Mouse (Mus musculus) c-Kit-positive CD71-positive TER-119-positive erythroid progenitor cells, embryonic 14.5 days (primary cell): ENCODE data around the gene Tysnd1.

Source experiments
- DNase-seq: peaks from one replicate; pipeline ENCODE4 v3.0.0-alpha.2; 2013; ENCODE audit warnings: low spot score

The Tysnd1 gene

DNA sequence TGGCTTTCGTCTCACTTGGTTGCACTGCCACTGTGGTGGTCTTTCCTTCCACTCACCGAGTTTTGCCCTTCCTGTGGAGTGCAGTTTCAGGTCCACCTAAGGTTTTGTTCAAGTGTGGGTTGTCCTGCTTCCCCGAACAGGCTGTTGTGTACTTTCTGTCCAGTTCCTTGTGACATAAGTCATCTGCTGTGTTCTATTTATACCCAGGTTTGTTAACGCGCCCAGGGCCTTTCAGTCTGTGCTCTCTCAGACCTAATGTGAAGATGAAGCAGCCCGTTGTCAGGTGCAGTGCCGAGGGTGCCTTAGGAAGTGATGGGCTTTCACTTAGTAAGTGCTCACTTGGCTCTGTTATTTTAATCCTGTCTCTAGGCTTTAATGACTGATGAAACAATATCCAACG is 5.9 kb upstream of the Tysnd1 start:
- DNase-seq = no peak

DNA sequence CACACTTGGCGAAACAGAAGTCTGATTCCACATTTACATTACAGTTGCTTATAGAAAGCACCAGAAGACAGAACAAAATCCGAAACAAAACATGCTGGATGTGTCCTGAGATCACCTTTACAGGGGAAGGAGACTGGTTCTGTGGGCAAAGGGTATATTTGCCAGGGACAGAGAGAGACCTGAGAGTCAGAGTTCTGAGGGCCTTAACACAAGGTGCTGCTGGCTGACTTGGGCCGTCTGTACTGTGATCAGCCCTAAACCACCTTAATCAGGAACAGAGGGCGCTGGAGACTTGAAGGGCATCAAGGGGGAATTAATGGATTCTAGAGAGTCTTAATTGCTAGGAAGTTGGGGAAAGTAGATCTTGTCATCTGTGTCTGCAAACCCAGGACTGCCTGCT is 1.8 kb upstream of the Tysnd1 start:
- no peak for DNase-seq

DNA sequence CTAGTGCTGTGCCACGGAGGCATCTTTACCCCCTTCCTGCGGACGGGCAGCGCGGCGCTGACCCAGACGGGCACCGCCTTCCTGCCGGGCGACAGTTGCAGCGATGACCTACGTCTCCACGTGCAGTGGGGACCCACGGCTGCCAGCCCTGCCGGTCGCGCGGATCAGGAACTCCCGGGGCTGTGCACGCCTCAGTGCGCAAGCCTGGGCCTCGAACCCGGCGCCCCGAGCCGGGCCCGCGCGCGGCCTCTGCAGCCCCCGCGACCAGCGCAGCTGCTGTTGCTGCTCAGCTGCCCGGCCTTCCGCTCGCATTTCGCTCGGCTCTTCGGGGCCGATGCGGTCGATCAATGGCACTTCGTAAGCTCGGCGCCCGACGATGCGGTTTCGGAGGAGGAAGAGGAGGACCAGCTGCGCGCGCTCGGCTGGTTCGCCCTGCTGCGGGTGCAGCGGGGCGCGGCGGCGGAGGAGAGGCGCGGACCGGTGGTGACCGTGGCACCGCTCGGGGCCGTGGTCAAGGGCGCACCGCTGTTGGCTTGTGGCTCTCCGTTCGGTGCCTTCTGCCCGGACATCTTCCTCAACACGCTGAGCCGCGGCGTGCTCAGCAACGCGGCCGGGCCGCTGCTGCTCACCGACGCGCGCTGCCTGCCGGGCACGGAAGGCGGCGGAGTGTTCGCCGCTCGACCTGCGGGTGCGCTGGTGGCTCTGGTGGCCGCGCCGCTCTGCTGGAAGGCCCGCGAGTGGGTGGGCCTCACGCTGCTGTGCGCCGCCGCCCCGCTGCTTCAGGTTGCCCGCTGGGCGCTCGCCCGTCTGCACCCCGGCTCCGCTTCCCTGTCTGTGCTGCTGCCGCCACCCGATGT is 617 bp downstream of the Tysnd1 start:
- DNase-seq = no peak

DNA sequence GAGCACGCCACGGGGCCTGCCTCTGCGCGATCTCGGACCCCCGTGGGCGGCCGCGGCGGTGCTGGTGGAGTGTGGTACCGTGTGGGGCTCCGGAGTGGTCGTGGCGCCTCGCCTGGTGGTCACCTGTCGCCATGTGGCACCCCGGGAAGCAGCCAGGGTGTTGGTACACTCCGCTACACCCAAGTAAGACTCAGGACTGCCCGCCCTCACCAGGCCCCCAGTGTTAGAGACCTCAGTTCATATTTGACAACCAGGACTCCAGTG is 1.2 kb downstream of the Tysnd1 start:
- DNase-seq = no peak

DNA sequence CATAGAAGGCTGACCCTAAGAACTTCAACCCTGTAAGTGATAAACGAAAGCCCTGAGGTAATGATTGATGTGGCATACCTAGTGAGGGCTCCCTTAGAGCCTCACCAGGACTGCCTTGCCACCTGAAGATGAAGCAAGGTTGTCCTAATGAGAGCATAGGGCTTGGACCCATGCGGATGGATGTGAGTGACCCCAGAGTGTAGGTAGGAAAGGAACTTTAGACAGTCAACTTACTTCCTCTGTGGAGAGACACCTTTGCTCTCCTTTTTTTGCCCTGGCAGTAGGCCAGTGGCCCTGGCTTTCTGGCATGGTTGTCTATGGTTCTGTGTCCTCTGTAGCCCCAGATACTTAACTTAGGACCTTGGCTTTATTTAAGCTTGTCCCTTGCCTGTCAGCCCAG is 1.7 kb downstream of the Tysnd1 start:
- DNase-seq = no peak

DNA sequence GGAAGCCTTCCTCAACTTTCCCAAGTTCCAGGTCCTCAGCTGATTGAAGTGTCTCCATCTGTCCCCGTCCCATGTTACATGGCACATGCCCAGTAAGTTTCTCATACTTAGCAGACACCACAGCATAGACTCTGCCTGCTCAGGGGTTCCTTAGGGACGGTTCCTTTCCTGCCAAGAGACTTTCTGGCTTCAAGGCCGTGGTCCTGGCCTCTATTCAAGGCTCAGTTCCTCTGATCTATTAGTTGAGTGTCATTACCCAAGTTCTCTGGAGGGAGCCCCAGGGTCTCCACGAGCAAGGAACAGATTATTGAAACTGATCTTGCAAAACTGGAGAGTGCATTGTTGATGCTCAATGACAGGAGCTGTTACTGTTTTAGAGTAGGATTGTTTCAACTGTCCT is 9.3 kb downstream of the Tysnd1 start:
- no peak for DNase-seq

DNA sequence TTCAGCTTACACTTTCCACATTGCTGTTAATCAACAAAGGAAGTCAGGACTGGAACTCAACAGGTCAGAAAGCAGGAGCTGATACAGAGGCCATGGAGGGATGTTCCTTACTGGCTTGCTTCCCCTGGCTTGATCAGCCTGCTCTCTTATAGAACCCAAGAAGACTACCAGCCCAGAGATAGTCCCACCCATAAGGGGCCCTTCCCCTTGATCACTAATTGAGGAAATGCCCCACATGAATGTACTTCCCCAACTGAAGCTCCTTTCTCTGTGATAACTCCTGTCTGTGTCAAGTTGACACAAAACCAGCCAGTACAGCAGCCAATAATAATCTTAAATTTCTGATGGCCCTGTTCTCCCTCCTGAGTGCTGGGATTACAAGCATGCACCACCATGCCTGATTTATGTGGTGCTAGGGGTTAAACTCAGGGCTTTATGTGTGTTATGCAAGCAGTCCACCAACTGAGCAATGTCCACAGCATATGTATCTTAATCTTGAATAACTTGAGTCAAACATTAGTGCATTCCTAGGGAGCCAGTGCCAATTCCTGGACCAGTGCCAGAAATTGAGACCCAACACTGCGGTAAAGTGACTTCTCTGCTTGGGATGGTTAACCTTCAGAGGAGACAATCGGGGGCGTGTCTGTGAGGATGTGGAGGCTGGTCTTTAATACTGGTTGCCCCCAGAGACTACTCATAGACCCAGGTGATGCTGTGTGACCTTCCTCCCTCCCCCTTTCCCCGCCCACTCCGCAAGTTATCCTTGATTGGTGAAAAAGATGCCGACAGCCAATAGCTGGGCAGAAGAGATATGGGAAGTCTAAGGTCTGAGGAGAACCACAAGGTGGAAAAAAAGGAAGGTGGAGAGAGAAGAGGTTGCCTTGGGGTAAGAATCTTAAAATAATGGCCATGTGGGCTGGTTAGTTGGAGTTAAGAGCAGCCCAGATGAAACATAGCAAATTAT is 11.4 kb downstream of the Tysnd1 start:
- no peak for DNase-seq

DNA sequence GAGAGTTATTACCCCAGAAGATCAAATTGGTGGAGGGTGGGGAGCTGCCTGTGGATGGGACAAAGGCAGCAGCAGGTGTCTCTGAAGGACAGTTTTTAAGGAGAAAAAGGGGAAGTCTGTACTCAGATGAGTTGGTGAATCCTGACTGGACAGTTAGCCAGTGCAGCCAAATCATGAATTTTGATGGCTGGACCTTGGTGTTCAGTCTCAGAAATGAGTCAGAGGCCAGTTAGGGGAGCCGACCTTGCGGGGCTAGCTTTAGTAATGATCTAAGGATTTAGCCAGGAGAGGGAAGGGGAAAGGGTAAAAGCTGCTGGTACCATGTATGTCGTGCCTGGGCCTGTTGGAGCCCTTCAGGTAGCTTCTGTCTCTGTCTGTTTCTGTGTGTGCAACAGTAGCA is 18.3 kb downstream of the Tysnd1 start:
- no peak for DNase-seq

DNA sequence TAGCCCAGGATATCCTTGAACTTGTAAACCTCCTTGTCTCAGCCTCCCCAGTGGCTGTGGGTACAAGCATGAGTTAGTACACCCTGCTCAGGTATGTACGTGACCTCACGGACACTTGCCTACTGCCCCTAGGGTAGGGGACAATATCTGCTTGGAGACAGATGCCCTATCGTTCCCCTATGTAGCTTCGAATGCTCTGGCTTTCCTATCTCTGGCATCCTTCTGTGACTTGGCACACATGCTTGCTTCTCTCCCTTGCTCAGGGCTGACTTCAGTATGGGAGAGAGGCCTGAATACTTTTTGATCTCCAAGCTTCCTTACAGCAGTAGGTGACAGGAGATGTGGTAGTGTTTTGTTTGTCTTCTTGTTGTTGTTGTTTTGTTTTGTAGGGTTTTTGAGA is 18.8 kb downstream of the Tysnd1 start:
- no peak for DNase-seq

DNA sequence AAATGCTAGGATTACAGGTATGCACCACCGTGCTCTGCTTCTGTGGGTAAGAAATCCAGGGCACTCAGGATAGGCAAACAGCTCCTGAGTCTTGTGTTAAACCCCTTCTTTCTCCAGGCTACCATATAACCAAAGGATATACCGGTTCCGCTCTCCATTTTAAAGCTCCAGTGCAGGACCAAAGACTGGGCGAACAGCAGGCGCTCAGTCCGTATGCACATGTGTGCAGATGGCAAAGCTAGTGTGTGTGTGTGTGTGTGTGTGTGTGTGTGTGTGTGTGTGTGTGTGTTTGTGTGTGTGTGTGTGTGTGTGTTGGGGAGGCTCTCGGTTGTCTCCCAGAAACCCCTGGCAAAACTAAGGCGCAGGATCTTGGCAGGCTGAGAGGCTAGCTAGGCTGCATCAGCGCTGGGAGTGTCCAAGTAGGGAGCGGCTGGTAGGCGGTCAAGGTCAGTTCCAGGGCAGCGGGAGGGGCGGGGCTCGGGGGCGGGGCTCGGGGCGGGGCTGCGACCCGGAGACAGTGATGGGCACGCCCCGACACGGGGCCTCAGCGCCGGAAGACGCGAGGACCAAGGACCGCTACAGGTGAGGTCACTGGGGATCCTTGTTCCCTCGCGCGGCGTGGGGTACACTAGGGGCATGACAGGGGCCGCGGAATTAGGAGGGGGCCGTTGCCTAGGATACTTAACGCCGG is 19.6 kb downstream of the Tysnd1 start, which contains the start of gene Aifm2:
TSS of gene Aifm2 (plus strand) at position 493 of the 691 bp plus-strand sequence.
- peak; percentile 55 for DNase-seq

DNA sequence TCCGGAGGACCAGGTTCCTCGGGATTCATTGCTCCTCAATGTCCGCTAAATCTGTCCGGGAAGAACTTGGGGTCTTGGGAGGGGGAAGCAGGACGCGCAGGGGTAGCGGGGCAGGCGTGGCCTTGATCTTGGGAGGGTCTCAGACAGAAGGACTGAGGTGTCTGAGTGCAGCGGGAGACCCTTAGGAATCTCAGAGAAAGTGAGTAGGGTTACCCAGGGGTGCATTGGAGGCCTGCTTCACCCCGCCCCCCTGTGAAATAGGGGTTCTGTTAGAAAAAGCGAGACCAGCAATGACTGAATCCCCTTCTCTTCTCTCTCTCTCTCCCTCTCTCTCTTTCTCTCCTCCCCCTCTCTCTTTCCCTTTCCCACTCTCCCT is 20.1 kb downstream of the Tysnd1 start:
- no peak for DNase-seq

DNA sequence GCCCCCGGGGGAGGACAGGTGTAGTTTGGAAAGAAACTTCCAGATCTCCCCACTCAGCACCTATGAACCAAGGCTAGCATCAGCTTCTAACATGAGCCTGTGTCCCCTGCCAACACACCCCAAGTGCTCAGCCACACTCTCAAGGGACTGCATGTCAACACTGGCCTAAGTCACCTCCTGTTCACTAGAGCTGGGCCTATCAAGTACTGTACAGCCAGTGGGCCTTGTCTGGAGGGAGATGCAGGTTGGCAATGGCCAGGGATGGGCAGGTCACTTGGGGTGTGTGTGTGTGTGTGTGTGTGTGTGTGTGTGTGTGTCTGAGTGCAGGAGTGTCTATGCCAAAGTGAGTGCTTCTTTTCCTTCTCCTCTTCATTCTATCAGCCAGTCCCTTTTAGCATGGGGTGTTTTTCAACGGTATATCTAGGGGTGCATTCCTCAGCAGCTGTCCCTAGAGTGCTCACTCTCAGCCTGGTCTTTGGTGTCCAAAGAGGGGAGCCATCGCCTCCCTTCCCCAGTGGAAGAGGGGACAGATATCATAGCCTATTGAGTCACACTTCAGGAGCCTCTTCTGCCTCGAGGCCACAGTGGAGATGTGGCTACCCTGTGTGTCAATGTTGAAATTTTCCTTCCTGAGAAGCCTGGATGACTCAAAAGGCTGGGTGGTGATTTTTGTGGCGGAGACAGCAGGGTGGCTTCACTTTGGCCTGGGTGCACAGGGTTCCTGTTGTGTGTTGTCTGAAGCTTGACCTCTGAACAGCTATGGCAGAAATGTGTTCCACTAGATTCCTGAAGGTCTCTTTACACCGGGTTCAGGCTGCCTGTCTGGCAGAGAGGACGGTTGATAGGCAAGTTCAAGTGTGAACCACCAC is 20.9 kb downstream of the Tysnd1 start:
- no peak for DNase-seq

DNA sequence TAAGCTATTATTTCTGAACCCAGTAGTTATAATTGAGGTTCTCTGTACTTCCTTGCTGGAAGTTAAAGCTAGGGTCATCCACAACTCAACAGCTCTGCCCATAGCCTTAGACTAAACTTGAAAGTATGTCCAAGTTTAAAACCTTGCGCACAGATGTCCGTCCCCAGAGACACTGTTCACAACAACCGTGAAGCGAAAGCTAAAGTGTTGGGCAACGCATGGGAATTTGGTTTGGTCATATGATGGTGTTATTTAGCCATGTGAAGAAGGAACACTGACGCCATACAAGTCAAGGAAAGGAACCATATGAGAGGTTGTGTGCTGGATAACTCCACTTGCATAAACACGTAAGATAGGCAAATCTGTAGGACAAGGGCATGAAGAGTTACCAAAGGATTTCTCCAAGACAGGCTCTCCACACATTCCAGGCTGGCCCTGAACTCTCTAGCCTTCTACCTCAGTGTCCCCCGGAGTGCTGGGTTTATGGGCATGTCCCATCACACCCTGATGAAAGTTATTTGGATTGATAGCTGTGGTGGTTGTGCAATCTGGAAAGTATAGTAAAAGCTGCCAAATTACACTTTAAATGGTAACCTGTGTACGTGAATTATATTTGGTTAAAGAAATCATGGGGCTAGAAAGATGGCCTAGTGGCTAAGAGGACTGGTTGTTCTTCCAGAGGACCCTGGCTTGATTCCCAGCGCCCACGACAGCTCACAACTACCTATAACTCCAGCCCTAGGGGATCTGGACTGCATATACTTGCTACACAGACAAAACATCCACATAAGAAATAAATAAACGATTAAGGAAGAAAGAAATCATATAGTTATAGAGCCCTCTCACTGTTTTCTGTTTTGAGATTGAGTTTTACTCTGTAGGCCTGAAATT is 22.3 kb downstream of the Tysnd1 start:
- DNase-seq = no peak

DNA sequence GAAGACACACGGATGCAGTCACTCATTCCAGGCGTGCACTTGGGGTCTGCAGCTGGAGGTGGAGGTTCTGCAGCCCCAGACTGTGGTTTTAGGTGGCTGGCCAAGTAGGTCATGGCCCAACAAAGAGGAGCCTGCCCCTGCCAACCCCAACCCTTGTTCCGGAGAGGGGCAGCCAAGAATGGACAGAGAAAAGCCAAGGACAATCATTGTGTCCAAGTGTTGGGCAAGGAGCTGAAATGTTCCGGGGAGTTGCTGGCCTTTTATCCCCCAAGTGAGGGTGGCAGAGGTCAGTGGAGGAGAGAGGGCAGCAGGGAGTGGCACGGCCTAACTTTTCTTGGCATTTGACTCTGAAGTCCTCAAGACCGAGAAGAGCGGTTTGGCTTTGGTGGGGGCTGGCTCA is 25.0 kb downstream of the Tysnd1 start:
- DNase-seq = no peak

DNA sequence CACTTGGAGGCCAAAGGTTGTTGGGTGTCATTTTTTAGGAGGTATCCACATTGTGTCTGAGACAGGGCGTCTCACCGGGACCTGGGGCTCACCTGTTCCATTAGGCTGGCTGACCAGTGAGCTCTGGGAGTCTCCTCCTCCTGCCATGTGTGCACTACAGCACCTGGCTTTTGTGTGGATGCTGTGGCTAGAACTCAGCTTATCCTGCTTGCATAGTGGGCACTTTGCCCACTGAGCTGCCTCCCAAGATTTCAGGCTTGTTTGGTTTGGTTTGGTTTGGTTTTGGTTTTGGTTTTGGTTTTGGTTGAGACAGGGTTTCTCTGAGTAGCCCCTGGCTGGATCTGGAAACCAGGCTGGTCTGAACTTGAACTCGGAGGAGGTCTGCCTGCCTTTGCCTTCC is 26.9 kb downstream of the Tysnd1 start:
- DNase-seq = no peak

DNA sequence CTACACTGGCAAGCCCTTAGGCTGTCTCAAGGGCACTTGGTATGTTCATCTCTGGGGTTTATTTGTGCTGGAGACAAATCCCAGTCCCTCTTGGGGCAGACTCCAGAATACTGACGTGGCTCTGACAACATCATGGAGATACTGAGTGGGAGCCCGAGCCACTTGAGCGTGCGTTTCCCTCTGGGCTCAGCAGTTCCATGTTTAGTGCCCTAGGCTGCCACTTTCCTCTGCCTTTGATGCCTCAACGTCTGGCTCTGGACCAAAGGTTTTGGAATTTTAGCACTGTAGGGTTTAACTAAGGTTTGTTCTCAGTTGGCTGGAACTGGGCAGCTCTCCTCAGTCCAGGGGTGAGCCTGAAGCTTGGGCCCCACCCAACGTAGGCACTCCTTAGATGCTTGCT is 28.0 kb downstream of the Tysnd1 start:
- DNase-seq = no peak

DNA sequence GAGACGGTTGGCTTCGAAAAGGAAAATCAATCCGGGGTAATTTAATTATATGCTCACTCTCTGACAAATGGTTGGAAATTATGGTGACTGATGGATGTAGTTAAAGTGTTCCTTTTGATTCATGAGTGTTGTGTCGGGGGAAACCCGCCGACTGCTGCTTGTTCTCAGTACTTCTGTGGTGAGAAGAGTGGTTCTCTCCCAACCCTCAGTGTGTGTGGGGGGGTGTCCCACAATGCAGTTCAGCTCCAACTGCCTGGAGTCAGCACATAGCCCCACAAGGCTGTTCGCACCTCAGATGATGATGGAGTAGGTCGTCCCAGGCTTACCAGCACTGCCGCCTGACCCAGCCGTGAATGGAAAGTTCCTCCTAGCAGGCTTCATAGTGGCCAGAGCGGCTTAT is 33.9 kb downstream of the Tysnd1 start:
- DNase-seq = no peak

DNA sequence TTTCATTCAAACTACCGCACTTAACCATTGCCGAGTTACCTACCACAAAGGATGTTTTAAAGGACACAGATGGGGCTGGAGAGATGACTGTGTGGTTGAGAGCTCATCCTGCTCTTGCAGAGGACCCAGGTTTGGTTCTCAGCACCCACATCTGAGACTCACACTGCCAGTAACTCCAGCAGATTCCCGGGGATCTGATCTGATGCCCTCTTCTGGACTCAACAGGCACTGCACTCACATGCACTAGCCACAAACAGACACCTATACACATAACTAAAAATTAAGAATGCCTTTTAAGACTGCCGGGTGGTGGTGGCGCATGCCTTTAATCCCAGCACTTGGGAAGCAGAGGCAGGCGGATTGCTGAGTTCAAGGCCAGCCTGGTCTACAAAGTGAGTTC is 34.9 kb downstream of the Tysnd1 start:
- no peak for DNase-seq

DNA sequence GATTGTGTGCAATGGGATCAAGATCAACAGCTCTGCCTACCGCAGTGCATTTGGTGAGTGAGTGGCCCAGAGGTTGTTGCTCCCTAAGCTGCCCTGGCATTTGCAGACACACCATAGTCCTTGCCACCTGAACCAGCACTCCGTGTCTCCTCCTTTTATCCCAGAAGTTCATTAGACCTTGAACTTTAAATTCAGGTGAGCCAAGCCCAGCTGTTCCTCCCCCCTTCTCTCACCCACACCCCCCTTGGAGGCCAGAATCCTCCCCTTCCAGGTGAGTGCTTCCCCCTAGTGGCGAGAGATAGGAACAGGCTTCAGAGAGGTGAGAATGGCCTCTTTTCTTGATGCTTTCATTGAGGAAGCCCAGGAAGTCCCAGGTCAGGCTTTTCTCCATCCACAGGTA is 39.1 kb downstream of the Tysnd1 start:
- peak; percentile 40 for DNase-seq

DNA sequence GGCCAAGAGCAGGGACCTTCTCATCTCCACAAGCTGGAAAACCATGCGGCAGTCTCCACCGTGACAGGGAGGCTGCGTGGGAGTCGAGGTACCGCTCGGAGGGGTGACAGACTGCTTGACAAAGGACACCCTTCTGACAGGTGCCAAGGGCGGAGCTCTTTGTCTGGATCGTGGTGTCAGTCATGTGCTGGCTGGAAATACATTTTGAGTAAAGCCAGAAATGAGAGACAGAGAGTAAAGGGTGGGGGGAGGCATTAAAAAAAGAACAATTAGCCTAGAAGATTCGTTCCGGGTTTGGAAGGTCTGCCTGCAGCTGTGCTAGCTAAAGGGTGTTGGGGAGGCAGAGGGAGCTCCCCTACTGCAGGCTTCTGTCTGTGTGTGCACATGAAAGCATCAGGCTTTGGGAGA is 41.4 kb downstream of the Tysnd1 start:
- DNase-seq = no peak

DNA sequence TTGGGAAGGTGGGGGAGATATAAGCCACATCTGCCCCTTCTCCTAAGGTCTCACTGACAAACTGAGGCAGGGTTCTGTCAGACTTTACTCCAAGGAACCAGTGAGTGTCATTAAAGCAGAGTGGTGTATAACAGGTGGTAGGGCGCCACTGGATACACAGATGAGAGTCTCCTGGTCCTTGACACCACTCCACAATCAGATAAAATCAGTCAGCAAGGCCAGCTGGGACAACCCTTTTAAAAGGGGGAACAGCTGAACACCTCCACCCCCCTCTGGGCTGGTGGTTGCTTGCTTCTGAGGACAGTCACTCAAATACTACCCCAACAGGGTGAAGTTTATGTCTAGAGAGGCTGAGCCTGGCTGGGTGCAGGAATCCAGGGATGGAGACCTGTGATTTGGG is 42.2 kb downstream of the Tysnd1 start:
- DNase-seq = no peak
